Mouse (Mus musculus): ENCODE measurements around the gene Olfr1269. TPM values are rescaled to one million over a fixed set of nuclear protein-coding genes. Genes with fewer than 3 reads are reported as not detected.

Gene Olfr1269
- polyA plus RNA-seq (2015; fragmentation: Nextera tagmentation; extraction: Ambion mirVana), result not detected in 2 replicates

- Histone ChIP-seq H3K4me3 (replicated peaks) (no peak within 1 kb of the TSS), H3K27ac (no peak within 1 kb of the TSS), H3K9me3 (replicated peaks) (no peaks in the 10 kb centered on the region), H3K27me3 (no peaks in the 10 kb centered on the region), H3K9ac (no peak within 1 kb of the TSS), H3K36me3 (no peaks in the 10 kb centered on the region), H3K4me2 (no peak within 1 kb of the TSS), H3K4me1 (replicated peaks) (no peaks in the 10 kb centered on the region)
- ATAC-seq (ENCODE audit: low read depth), result no peak
- no peak for DNase-seq
- 61% methylated on average over 1 of the region's 1 CpGs for WGBS (ENCODE audit: insufficient replicate concordance)
Observed at GRCm38 (mm10) chr2:90121312-90121711, at the start of gene Olfr1269. TSS of gene Olfr1269 (minus strand) at chr2:90121412.

GRCm38 (mm10) chr2:90153916-90154315 lies 32.7 kb upstream of the Olfr1269 start:
- no peaks in the 10 kb centered on the region for H3K27me3 ChIP-seq
- ATAC-seq (ENCODE audit: low read depth) (no peak), DNase-seq (no peak)
- H3K9ac ChIP-seq, result no peak overlapping the region
- WGBS (ENCODE audit: insufficient replicate concordance), result 66% methylated on average over 9 of the region's 9 CpGs
- no peak overlapping the region for H3K27ac ChIP-seq
- H3K4me2 ChIP-seq, result no peak overlapping the region
- H3K9me3 ChIP-seq (replicated peaks), result no peaks in the 10 kb centered on the region
- H3K4me1 ChIP-seq (replicated peaks), result no peaks in the 10 kb centered on the region
- H3K4me3 ChIP-seq (replicated peaks), result no peak overlapping the region
- no peaks in the 10 kb centered on the region for H3K36me3 ChIP-seq

- Histone ChIP-seq H3K4me2 (no peak within 1 kb of the TSS), H3K27ac (no peak within 1 kb of the TSS), H3K27me3 (no peaks in the 10 kb centered on the region), H3K4me3 (replicated peaks) (no peak within 1 kb of the TSS), H3K9ac (no peak within 1 kb of the TSS), H3K36me3 (no peaks in the 10 kb centered on the region), H3K9me3 (replicated peaks) (no peaks in the 10 kb centered on the region), H3K4me1 (replicated peaks) (no peaks in the 10 kb centered on the region)
- DNase-seq (no peak), ATAC-seq (ENCODE audit: low read depth) (no peak)
- WGBS (ENCODE audit: insufficient replicate concordance), result 67% methylated on average over 3 of the region's 3 CpGs
Observed at GRCm38 (mm10) chr2:90152991-90153390, 31.8 kb upstream of the Olfr1269 start, which contains the start of gene Olfr1270. TSS of gene Olfr1270 (minus strand) at chr2:90153091.

- H3K27ac ChIP-seq, result no peak within 1 kb of the TSS
- no peak within 1 kb of the TSS for H3K4me3 ChIP-seq (replicated peaks)
- DNase-seq (no peak), ATAC-seq (ENCODE audit: low read depth) (no peak)
- H3K9ac ChIP-seq, result no peak within 1 kb of the TSS
- H3K27me3 ChIP-seq, result no peaks in the 10 kb centered on the region
- no peaks in the 10 kb centered on the region for H3K4me1 ChIP-seq (replicated peaks)
- no peaks in the 10 kb centered on the region for H3K36me3 ChIP-seq
- no peak within 1 kb of the TSS for H3K4me2 ChIP-seq
- H3K9me3 ChIP-seq (replicated peaks), result no peaks in the 10 kb centered on the region; the same call in 1 of the 2 replicates
Observed at GRCm38 (mm10) chr2:90142196-90142595, 21.0 kb upstream of the Olfr1269 start, which contains the start of gene Olfr32. TSS of gene Olfr32 (minus strand) at chr2:90142296.

- 47% methylated on average over 2 of the region's 2 CpGs for WGBS (ENCODE audit: insufficient replicate concordance)
- Histone ChIP-seq H3K27me3 (no peaks in the 10 kb centered on the region), H3K4me1 (replicated peaks) (no peaks in the 10 kb centered on the region), H3K27ac (no peak overlapping the region), H3K9me3 (replicated peaks) (no peaks in the 10 kb centered on the region; the same call in 1 of the 2 replicates), H3K4me2 (no peak overlapping the region), H3K4me3 (replicated peaks) (no peak overlapping the region), H3K36me3 (no peaks in the 10 kb centered on the region), H3K9ac (no peak overlapping the region)
- DNase-seq (no peak), ATAC-seq (ENCODE audit: low read depth) (no peak)
Observed at GRCm38 (mm10) chr2:90070065-90070464, 51.1 kb downstream of the Olfr1269 start.

Other genes with a start within 250 kb of the Olfr1269 start
- not detected in 2 replicates for gene Olfr1257, start 243.0 kb downstream of the Olfr1269 start, polyA plus RNA-seq (2015; fragmentation: Nextera tagmentation; extraction: Ambion mirVana)
- not detected in 2 replicates for gene Olfr1258, start 194.1 kb downstream of the Olfr1269 start, polyA plus RNA-seq (2015; fragmentation: Nextera tagmentation; extraction: Ambion mirVana)
- gene Olfr1259, start 172.7 kb downstream of the Olfr1269 start, polyA plus RNA-seq (2015; fragmentation: Nextera tagmentation; extraction: Ambion mirVana), result not detected in 2 replicates
- gene Olfr1260, start 147.1 kb downstream of the Olfr1269 start, polyA plus RNA-seq (2015; fragmentation: Nextera tagmentation; extraction: Ambion mirVana), result not detected in 2 replicates
- not detected in 2 replicates for gene Olfr1261, start 130.2 kb downstream of the Olfr1269 start, polyA plus RNA-seq (2015; fragmentation: Nextera tagmentation; extraction: Ambion mirVana)
- not detected in 2 replicates for gene Olfr1262, start 121.3 kb downstream of the Olfr1269 start, polyA plus RNA-seq (2015; fragmentation: Nextera tagmentation; extraction: Ambion mirVana)
- not detected in 2 replicates for gene Olfr1263, start 109.3 kb downstream of the Olfr1269 start, polyA plus RNA-seq (2015; fragmentation: Nextera tagmentation; extraction: Ambion mirVana)
- gene Olfr1264, start 95.8 kb downstream of the Olfr1269 start, polyA plus RNA-seq (2015; fragmentation: Nextera tagmentation; extraction: Ambion mirVana), result not detected in 2 replicates
- gene Olfr1265, start 86.1 kb downstream of the Olfr1269 start, polyA plus RNA-seq (2015; fragmentation: Nextera tagmentation; extraction: Ambion mirVana), result not detected in 2 replicates
- gene Olfr140, start 57.8 kb downstream of the Olfr1269 start, polyA plus RNA-seq (2015; fragmentation: Nextera tagmentation; extraction: Ambion mirVana), result not detected in 2 replicates
- gene Olfr32, start 20.9 kb upstream of the Olfr1269 start, polyA plus RNA-seq (2015; fragmentation: Nextera tagmentation; extraction: Ambion mirVana), result not detected in 2 replicates
- gene Olfr1270, start 31.7 kb upstream of the Olfr1269 start, polyA plus RNA-seq (2015; fragmentation: Nextera tagmentation; extraction: Ambion mirVana), result not detected in 2 replicates
- gene Olfr1506, start 103.1 kb upstream of the Olfr1269 start, polyA plus RNA-seq (2015; fragmentation: Nextera tagmentation; extraction: Ambion mirVana), result not detected in 2 replicates
- gene Olfr142, start 136.2 kb upstream of the Olfr1269 start, polyA plus RNA-seq (2015; fragmentation: Nextera tagmentation; extraction: Ambion mirVana), result not detected in 2 replicates
- gene Olfr1271, start 149.6 kb upstream of the Olfr1269 start, polyA plus RNA-seq (2015; fragmentation: Nextera tagmentation; extraction: Ambion mirVana), result not detected in 2 replicates
- not detected in 2 replicates for gene Olfr1272, start 171.4 kb upstream of the Olfr1269 start, polyA plus RNA-seq (2015; fragmentation: Nextera tagmentation; extraction: Ambion mirVana)
- not detected in 2 replicates for gene Gm13769, start 200.8 kb upstream of the Olfr1269 start, polyA plus RNA-seq (2015; fragmentation: Nextera tagmentation; extraction: Ambion mirVana)